In the genomic region with DNA sequence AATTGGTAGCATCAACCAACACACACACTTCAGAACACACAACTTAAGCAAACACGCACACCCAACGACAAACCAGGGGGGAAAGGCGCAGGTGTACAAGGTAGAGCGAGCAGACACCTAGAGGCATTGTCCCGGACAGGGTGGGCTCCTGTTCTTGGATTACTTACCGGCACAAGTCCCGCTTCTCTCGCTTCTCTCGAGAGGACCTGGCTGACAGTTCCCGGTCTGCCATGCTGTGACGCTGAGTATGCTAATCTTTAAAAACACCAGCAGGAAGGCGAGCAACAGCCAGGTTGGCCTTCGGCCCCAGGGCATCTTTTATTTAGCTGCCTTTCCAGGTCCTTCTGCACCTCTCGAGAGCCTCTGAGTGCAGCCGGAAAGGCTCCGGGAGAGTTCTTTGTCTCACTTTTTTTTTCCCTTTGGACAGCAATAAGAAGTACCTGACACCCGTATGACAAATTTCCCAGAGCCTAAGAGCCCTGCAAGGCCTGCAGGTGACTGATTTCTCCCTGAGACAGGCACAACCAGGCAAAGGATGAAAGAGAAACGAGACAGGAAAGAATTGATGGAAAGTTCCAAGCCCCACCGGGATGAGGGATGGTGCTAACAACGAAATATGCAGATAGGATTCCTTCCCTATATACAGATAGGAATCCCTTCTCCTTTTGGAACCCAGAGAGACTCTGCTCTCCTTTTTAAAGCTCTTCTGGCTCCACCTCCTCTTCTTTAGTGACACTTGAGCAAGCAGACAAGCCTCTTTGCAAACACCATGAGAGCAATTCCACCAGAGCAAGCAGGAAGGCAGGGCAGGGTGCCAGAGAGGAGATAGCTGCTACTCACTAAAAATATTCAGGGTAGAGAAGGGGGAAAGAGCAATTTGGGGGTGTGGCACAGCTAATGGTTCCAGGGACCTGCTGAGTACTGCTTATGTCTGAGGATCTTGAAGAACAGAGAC, we compare ENCODE assay signal across 8 mouse cellular contexts. TPM values are rescaled to one million over a fixed set of nuclear protein-coding genes. Genes with fewer than 3 reads are reported as not detected.
DNase-seq lines count a peak whose midpoint lies in the region; ATAC-seq and TF ChIP-seq lines count a peak whose summit lies in the region.

A gene (minus strand): TSS at position 667 of the 955 bp plus-strand sequence.

- no peak for DNase-seq in CH12.LX (ENCODE audit: extremely low read depth)
- peak; percentile 49 for DNase-seq in brain, embryonic 14.5 days (ENCODE audit: low read depth)
- no peak for DNase-seq in spleen, adult 12 weeks (ENCODE audit: low spot score)

- TF ChIP-seq CTCF in CH12.LX (conservative IDR thresholded peaks at IDR 0.05 in 1 of 2, IDR thresholded peaks at IDR 0.05 in 1 of 2; ENCODE audit: low read depth in 2 of 2, low read length in 2 of 2), result no peak
- TF ChIP-seq CTCF in brain, embryonic 14.5 days (IDR thresholded peaks at IDR 0.05; ENCODE audit: borderline replicate concordance, extremely low read depth, insufficient read depth, insufficient read length), result no peak
- no peak for TF ChIP-seq CTCF in olfactory bulb, adult 2 months (IDR thresholded peaks at IDR 0.05; ENCODE audit: insufficient read depth, low read depth, low read length)

- no peak within 1 kb of the TSS for H3K27ac ChIP-seq in CH12.LX (ENCODE audit: insufficient read depth, low read depth)
- H3K27ac ChIP-seq in intestine, embryonic 16.5 days (ENCODE audit: low read length), result no peak within 1 kb of the TSS
- no peak within 1 kb of the TSS for H3K27ac ChIP-seq in liver, embryonic 15.5 days (replicated peaks)
- H3K27ac ChIP-seq in olfactory bulb, adult 2 months (ENCODE audit: insufficient read depth, low read depth, low read length), result no peak within 1 kb of the TSS

- no peaks in the 10 kb centered on the region for H3K9me3 ChIP-seq in CH12.LX (replicated peaks; ENCODE audit: low read length)
- H3K9me3 ChIP-seq in intestine, embryonic 16.5 days (ENCODE audit: control insufficient read depth, low read length), result no peaks in the 10 kb centered on the region
- no peaks in the 10 kb centered on the region for H3K9me3 ChIP-seq in liver, embryonic 15.5 days (replicated peaks)

- H3K9ac ChIP-seq in CH12.LX (ENCODE audit: insufficient read depth, low read depth), result no peak within 1 kb of the TSS
- peak within 1 kb of the TSS; percentile 30 for H3K9ac ChIP-seq in intestine, embryonic 16.5 days (ENCODE audit: low read depth, low read length)
- H3K9ac ChIP-seq in liver, embryonic 15.5 days, result no peak within 1 kb of the TSS

- in situ Hi-C loops in CH12.LX (cut with MboI; ENCODE audit: low pct_ligation_motif_present, low pct_unique_long_range_greater_than_20kb, low sequenced_read_pairs), result no loop called here

- no peak for TF ChIP-seq POLR2A in CH12.LX (IDR thresholded peaks at IDR 0.05; ENCODE audit: low read depth, low read length)
- TF ChIP-seq POLR2A in brain, embryonic 14.5 days (IDR thresholded peaks at IDR 0.05; ENCODE audit: borderline replicate concordance, extremely low read depth, insufficient read depth, insufficient read length, poor library complexity, severe bottlenecking), result no peak
- no peak for TF ChIP-seq POLR2A in olfactory bulb, adult 2 months (IDR thresholded peaks at IDR 0.05; ENCODE audit: insufficient read depth, low read depth, low read length)

- H3K4me2 ChIP-seq in CH12.LX (ENCODE audit: insufficient read depth, low read depth, poor library complexity, severe bottlenecking), result 0 out of 2 replicates have a peak within 1 kb of the TSS, but pooled peaks have one; percentile 6
- peak within 1 kb of the TSS; percentile 47 for H3K4me2 ChIP-seq in intestine, embryonic 16.5 days (ENCODE audit: low read depth, low read length)
- H3K4me2 ChIP-seq in liver, embryonic 15.5 days, result peak within 1 kb of the TSS; percentile 51

- no peak for TF ChIP-seq RAD21 in CH12.LX (IDR thresholded peaks at IDR 0.05; ENCODE audit: low read depth, low read length)

- no peaks in the 10 kb centered on the region; a peak in 1 of 4 replicates for H3K4me1 ChIP-seq in CH12.LX (ENCODE audit: control insufficient read depth in 1 of 2, insufficient read depth in 2 of 2)
- H3K4me1 ChIP-seq in intestine, embryonic 16.5 days (ENCODE audit: control insufficient read depth, insufficient read depth, low read length), result peaks cover 5% of the 10 kb centered on the region; the same call in 1 of the 2 replicates
- no peaks in the 10 kb centered on the region for H3K4me1 ChIP-seq in liver, embryonic 15.5 days (replicated peaks)
- peaks cover 6% of the 10 kb centered on the region; the same call in 1 of the 2 replicates for H3K4me1 ChIP-seq in olfactory bulb, adult 2 months (ENCODE audit: control insufficient read depth, insufficient read depth, low read length)

- no peak for TF ChIP-seq EP300 in CH12.LX (IDR thresholded peaks at IDR 0.05; ENCODE audit: low read length)

- H3K36me3 ChIP-seq in CH12.LX (replicated peaks in 1 of 2; ENCODE audit: control insufficient read depth in 1 of 2, insufficient read depth in 1 of 2, low read length in 1 of 2), result no peaks in the 10 kb centered on the region
- no peaks in the 10 kb centered on the region for H3K36me3 ChIP-seq in intestine, embryonic 16.5 days (ENCODE audit: control insufficient read depth, insufficient read depth, low read length)
- H3K36me3 ChIP-seq in liver, embryonic 15.5 days (replicated peaks), result no peaks in the 10 kb centered on the region

- H3K4me3 ChIP-seq in CH12.LX (replicated peaks in 1 of 3; ENCODE audit: low read depth in 2 of 3, low read length in 2 of 3, poor library complexity in 1 of 3), result no peak within 1 kb of the TSS
- H3K4me3 ChIP-seq in intestine, embryonic 16.5 days (ENCODE audit: low read length), result peak within 1 kb of the TSS; percentile 38
- no peak within 1 kb of the TSS for H3K4me3 ChIP-seq in liver, embryonic 15.5 days (replicated peaks)
- peak within 1 kb of the TSS; percentile 2; the same call in 1 of the 2 replicates for H3K4me3 ChIP-seq in olfactory bulb, adult 2 months (ENCODE audit: insufficient read depth, low read depth, low read length)

- ATAC-seq in granulocyte monocyte progenitor cell, adult 5-6 weeks (replicated peaks; ENCODE audit: poor library complexity, severe bottlenecking), result 0 out of 2 replicates have a peak, but pooled peaks have one; percentile 14
- peak; percentile 70 for ATAC-seq in intestine, embryonic 16.5 days
- ATAC-seq in liver, embryonic 15.5 days (ENCODE audit: insufficient read depth), result no peak
- no peak for ATAC-seq in CD4-positive, CD25-positive, alpha-beta regulatory T cell, adult 4 months

- 6% methylated on average over 20 of the region's 20 CpGs for WGBS in intestine, embryonic 16.5 days
- 9% methylated on average over 20 of the region's 20 CpGs for WGBS in liver, embryonic 15.5 days (ENCODE audit: insufficient replicate concordance)
- WGBS in olfactory bulb, adult 2 months, result 6% methylated on average over 20 of the region's 20 CpGs

- dilution Hi-C loops in CH12.LX (cut with MboI; ENCODE audit: extremely low pct_ligation_motif_present, extremely low pct_unique_long_range_greater_than_20kb, low sequenced_read_pairs), result no loop called here

- no peaks in the 10 kb centered on the region for H3K27me3 ChIP-seq in CH12.LX (replicated peaks)
- no peaks in the 10 kb centered on the region for H3K27me3 ChIP-seq in intestine, embryonic 16.5 days (replicated peaks; ENCODE audit: control insufficient read depth, insufficient read depth, low read length)
- H3K27me3 ChIP-seq in liver, embryonic 15.5 days, result peaks cover 16% of the 10 kb centered on the region; the same call in 1 of the 2 replicates

- H3K79me2 ChIP-seq in CH12.LX (replicated peaks; ENCODE audit: control insufficient read depth, extremely low read depth, insufficient read depth, poor library complexity, severe bottlenecking), result no peaks in the 10 kb centered on the region

TF ChIP-seq in CH12.LX, 34 proteins besides CTCF, POLR2A, EP300 and RAD21:
- no peak for TF ChIP-seq NELFE (IDR thresholded peaks at IDR 0.05; ENCODE audit: low read depth, low read length)
- TF ChIP-seq GABPA (IDR thresholded peaks at IDR 0.05; ENCODE audit: insufficient replicate concordance, low read depth, low read length), result no peak
- no peak for TF ChIP-seq POLR2AphosphoS2 (IDR thresholded peaks at IDR 0.05; ENCODE audit: low read depth, low read length)
- TF ChIP-seq ELF1 (IDR thresholded peaks at IDR 0.05; ENCODE audit: low read depth, low read length), result no peak
- no peak for TF ChIP-seq BHLHE40 (IDR thresholded peaks at IDR 0.05; ENCODE audit: low read depth, low read length)
TF ChIP-seq in CH12.LX: peak in this region for 0.

RNA-seq across cellular contexts. Expression of the gene that starts here (rescaled TPM):
- total RNA-seq in CH12.LX (2012; rRNA removed) (2.6 and 3.9 TPM in 2 replicates), CH12.LX (2014; rRNA removed) (2.3 and 2.7 TPM in 2 replicates)
- polyA plus RNA-seq in CH12.LX (2012; ENCODE audit: insufficient read length, low read depth), result 3.4 and 4.1 TPM in 2 replicates
- 4.8 and 4.9 TPM in 2 replicates for polyA plus RNA-seq in brain, embryonic 14.5 days (2012; rRNA removed)
- total RNA-seq in granulocyte monocyte progenitor cell, adult 5-6 weeks (2014; fragmentation: Nextera tagmentation), result 3.8 and 6.1 TPM in 2 replicates
- total RNA-seq in granulocyte monocyte progenitor cell, adult 5-6 weeks (2017), result 1.5 and 1.7 TPM in 2 replicates
- 1.6 TPM in 2 replicates for polyA plus RNA-seq in intestine, embryonic 16.5 days (2015; fragmentation: Nextera tagmentation; extraction: Ambion mirVana)
- polyA plus RNA-seq in liver, embryonic 15.5 days (2015; fragmentation: Nextera tagmentation; extraction: Ambion mirVana), result 0.33 and 0.47 TPM in 2 replicates
- polyA plus RNA-seq in olfactory bulb, adult 2 months (2012; ENCODE audit: insufficient read depth, insufficient read length, low replicate concordance, missing spikeins), result not detected in 2 replicates
- 1 to 10 TPM; 1.9 to 3.8 TPM for polyA plus RNA-seq in CD4-positive, CD25-positive, alpha-beta regulatory T cell, adult 4 months (2017; shearing (Covaris generic))

Comparison
In these comparisons a context has a peak if more than half of its experiments do, and no peak if none do; other contexts are left out.
1. H3K4me3 ChIP-seq: peak in intestine, embryonic 16.5 days (single experiment) and olfactory bulb, adult 2 months (single experiment); none in CH12.LX (0 of 3) and liver, embryonic 15.5 days (single experiment).
2. ATAC-seq: peak in granulocyte monocyte progenitor cell, adult 5-6 weeks (single experiment) and intestine, embryonic 16.5 days (single experiment); none in liver, embryonic 15.5 days (single experiment) and CD4-positive, CD25-positive, alpha-beta regulatory T cell, adult 4 months (single experiment).
3. Peak in every context shown above with its lines, with median percentiles within 50 percentile points of each other: H3K4me2 ChIP-seq.